Mouse (Mus musculus) c-Kit-positive CD71-positive TER-119-positive erythroid progenitor cells, embryonic 14.5 days (primary cell): ENCODE data around the gene Htr3b.

ENCODE experiments used
- DNase-seq: peaks from one replicate; pipeline ENCODE4 v3.0.0-alpha.2; 2013; ENCODE audit warnings: low spot score

The Htr3b gene

GRCm38 (mm10) chr9:48916011-48916788 lies 48.6 kb downstream of the Htr3b start:
- no peak for DNase-seq

GRCm38 (mm10) chr9:48910885-48911537 lies 53.8 kb downstream of the Htr3b start, which contains the start of gene Htr3a:
Gene Htr3a, minus strand, starts transcription at chr9:48911099.
- DNase-seq = no peak

- no peak for DNase-seq
These were observed 60.4 kb downstream of the Htr3b start for GRCm38 (mm10) chr9:48904421-48904820.

GRCm38 (mm10) chr9:48903766-48904165 lies 61.0 kb downstream of the Htr3b start:
- no peak for DNase-seq

GRCm38 (mm10) chr9:48898551-48898950 lies 66.2 kb downstream of the Htr3b start:
- DNase-seq = no peak

- DNase-seq = no peak
These were observed 68.8 kb downstream of the Htr3b start for GRCm38 (mm10) chr9:48895819-48896536.

GRCm38 (mm10) chr9:48894755-48895154 lies 70.0 kb downstream of the Htr3b start:
- DNase-seq = no peak

GRCm38 (mm10) chr9:48893986-48894385 lies 70.8 kb downstream of the Htr3b start:
- peak; percentile 61 for DNase-seq

GRCm38 (mm10) chr9:48889093-48889492 lies 75.7 kb downstream of the Htr3b start:
- no peak for DNase-seq
